Mouse (Mus musculus): ENCODE measurements around the gene Pfkfb2. TPM values are rescaled to one million over a fixed set of nuclear protein-coding genes. Genes with fewer than 3 reads are reported as not detected.

Pfkfb2 gene
- polyA plus RNA-seq, 1 experiment from 2014 or later: 20.9 TPM

GRCm38 (mm10) chr1:130745591-130745990 lies 16.5 kb upstream of the Pfkfb2 start:
- Histone ChIP-seq H3K9ac (no peak overlapping the region), H3K9me3 (no peaks in the 10 kb centered on the region), H3K36me3 (no peaks in the 10 kb centered on the region), H3K27me3 (no peaks in the 10 kb centered on the region), H3K4me3 (no peak overlapping the region), H3K4me2 (no peak overlapping the region), H3K27ac (replicated peaks) (no peak overlapping the region), H3K4me1 (replicated peaks) (no peaks in the 10 kb centered on the region)
- no peak for ATAC-seq (ENCODE audit: low read depth)
- 97% methylated on average over 3 of the region's 3 CpGs for WGBS

GRCm38 (mm10) chr1:130744961-130745360 lies 15.9 kb upstream of the Pfkfb2 start:
- H3K4me3 ChIP-seq: no peak overlapping the region
- H3K9ac ChIP-seq: no peak overlapping the region
- no peaks in the 10 kb centered on the region for H3K36me3 ChIP-seq
- H3K4me2 ChIP-seq: no peak overlapping the region
- no peaks in the 10 kb centered on the region for H3K4me1 ChIP-seq (replicated peaks)
- H3K27me3 ChIP-seq: no peaks in the 10 kb centered on the region
- H3K27ac ChIP-seq (replicated peaks): no peak overlapping the region
- ATAC-seq (ENCODE audit: low read depth): no peak
- WGBS: 82% methylated on average over 5 of the region's 5 CpGs
- H3K9me3 ChIP-seq: no peaks in the 10 kb centered on the region

- no peaks in the 10 kb centered on the region for H3K4me1 ChIP-seq (replicated peaks)
- no peak overlapping the region for H3K9ac ChIP-seq
- WGBS: 86% methylated on average over 2 of the region's 2 CpGs
- H3K9me3 ChIP-seq: no peaks in the 10 kb centered on the region
- no peak overlapping the region for H3K27ac ChIP-seq (replicated peaks)
- no peak for ATAC-seq (ENCODE audit: low read depth)
- no peaks in the 10 kb centered on the region for H3K36me3 ChIP-seq
- H3K4me2 ChIP-seq: no peak overlapping the region
- H3K27me3 ChIP-seq: no peaks in the 10 kb centered on the region
- no peak overlapping the region for H3K4me3 ChIP-seq
These were observed 15.2 kb upstream of the Pfkfb2 start for GRCm38 (mm10) chr1:130744217-130744616.

- 100% methylated on average over 1 of the region's 1 CpGs for WGBS
- Histone ChIP-seq H3K27me3 (no peaks in the 10 kb centered on the region), H3K9ac (no peak overlapping the region), H3K4me2 (no peak overlapping the region), H3K27ac (replicated peaks) (no peak overlapping the region), H3K4me3 (no peak overlapping the region), H3K36me3 (no peaks in the 10 kb centered on the region), H3K4me1 (replicated peaks) (no peaks in the 10 kb centered on the region), H3K9me3 (no peaks in the 10 kb centered on the region)
- no peak for ATAC-seq (ENCODE audit: low read depth)
These were observed 14.7 kb upstream of the Pfkfb2 start for GRCm38 (mm10) chr1:130743775-130744174.

GRCm38 (mm10) chr1:130742201-130742600 lies 13.1 kb upstream of the Pfkfb2 start:
- ATAC-seq (ENCODE audit: low read depth): no peak
- Histone ChIP-seq H3K27ac (replicated peaks) (no peak overlapping the region), H3K36me3 (no peaks in the 10 kb centered on the region), H3K27me3 (no peaks in the 10 kb centered on the region), H3K4me3 (no peak overlapping the region), H3K9me3 (no peaks in the 10 kb centered on the region), H3K4me2 (no peak overlapping the region), H3K4me1 (replicated peaks) (no peaks in the 10 kb centered on the region), H3K9ac (no peak overlapping the region)
- WGBS: 88% methylated on average over 7 of the region's 7 CpGs

- Histone ChIP-seq H3K27me3 (no peaks in the 10 kb centered on the region), H3K36me3 (no peaks in the 10 kb centered on the region), H3K4me3 (no peak overlapping the region), H3K9me3 (no peaks in the 10 kb centered on the region), H3K4me2 (no peak overlapping the region), H3K27ac (replicated peaks) (no peak overlapping the region), H3K9ac (no peak overlapping the region), H3K4me1 (replicated peaks) (no peaks in the 10 kb centered on the region)
- no peak for ATAC-seq (ENCODE audit: low read depth)
- 68% methylated on average over 15 of the region's 15 CpGs for WGBS
These were observed 12.0 kb upstream of the Pfkfb2 start for GRCm38 (mm10) chr1:130740781-130741720.

- H3K27ac ChIP-seq (replicated peaks): no peak overlapping the region
- no peak overlapping the region for H3K9ac ChIP-seq
- H3K4me1 ChIP-seq (replicated peaks): no peaks in the 10 kb centered on the region
- no peaks in the 10 kb centered on the region for H3K27me3 ChIP-seq
- H3K36me3 ChIP-seq: no peaks in the 10 kb centered on the region
- no peaks in the 10 kb centered on the region for H3K9me3 ChIP-seq
- no peak overlapping the region for H3K4me2 ChIP-seq
- H3K4me3 ChIP-seq: no peak overlapping the region
- 79% methylated on average over 4 of the region's 4 CpGs for WGBS
- ATAC-seq (ENCODE audit: low read depth): no peak
These were observed 11.2 kb upstream of the Pfkfb2 start for GRCm38 (mm10) chr1:130740227-130740648.

GRCm38 (mm10) chr1:130739636-130740035 lies 10.6 kb upstream of the Pfkfb2 start:
- no peaks in the 10 kb centered on the region for H3K9me3 ChIP-seq
- no peak for ATAC-seq (ENCODE audit: low read depth)
- H3K4me1 ChIP-seq (replicated peaks): no peaks in the 10 kb centered on the region
- H3K27me3 ChIP-seq: no peaks in the 10 kb centered on the region
- 88% methylated on average over 3 of the region's 3 CpGs for whole genome bisulfite sequencing
- H3K4me2 ChIP-seq: no peak overlapping the region
- H3K36me3 ChIP-seq: no peaks in the 10 kb centered on the region
- no peak overlapping the region for H3K4me3 ChIP-seq
- no peak overlapping the region for H3K27ac ChIP-seq (replicated peaks)
- H3K9ac ChIP-seq: no peak overlapping the region

GRCm38 (mm10) chr1:130738551-130739106 lies 9.6 kb upstream of the Pfkfb2 start:
- no peaks in the 10 kb centered on the region for H3K36me3 ChIP-seq
- no peaks in the 10 kb centered on the region for H3K27me3 ChIP-seq
- H3K4me2 ChIP-seq: no peak overlapping the region
- 74% methylated on average over 3 of the region's 3 CpGs for WGBS
- H3K27ac ChIP-seq (replicated peaks): no peak overlapping the region
- H3K4me3 ChIP-seq: no peak overlapping the region
- ATAC-seq (ENCODE audit: low read depth): no peak
- H3K9ac ChIP-seq: no peak overlapping the region
- no peaks in the 10 kb centered on the region for H3K4me1 ChIP-seq (replicated peaks)
- no peaks in the 10 kb centered on the region for H3K9me3 ChIP-seq

- Histone ChIP-seq H3K4me3 (no peak overlapping the region), H3K9me3 (no peaks in the 10 kb centered on the region), H3K27ac (replicated peaks) (no peak overlapping the region), H3K27me3 (no peaks in the 10 kb centered on the region), H3K4me1 (replicated peaks) (no peaks in the 10 kb centered on the region), H3K36me3 (no peaks in the 10 kb centered on the region), H3K9ac (no peak overlapping the region), H3K4me2 (no peak overlapping the region)
- ATAC-seq (ENCODE audit: low read depth): no peak
- 91% methylated on average over 7 of the region's 7 CpGs for WGBS
These were observed 8.9 kb upstream of the Pfkfb2 start for GRCm38 (mm10) chr1:130737916-130738315.

GRCm38 (mm10) chr1:130737411-130737881 lies 8.4 kb upstream of the Pfkfb2 start:
- WGBS: 36% methylated on average over 11 of the region's 11 CpGs
- ATAC-seq (ENCODE audit: low read depth): no peak
- H3K9ac ChIP-seq: no peak overlapping the region
- H3K9me3 ChIP-seq: no peaks in the 10 kb centered on the region
- no peak overlapping the region for H3K4me2 ChIP-seq
- H3K4me1 ChIP-seq (replicated peaks): no peaks in the 10 kb centered on the region
- H3K27me3 ChIP-seq: no peaks in the 10 kb centered on the region
- no peaks in the 10 kb centered on the region for H3K36me3 ChIP-seq
- H3K27ac ChIP-seq (replicated peaks): no peak overlapping the region
- no peak overlapping the region for H3K4me3 ChIP-seq

GRCm38 (mm10) chr1:130734852-130735251 lies 5.8 kb upstream of the Pfkfb2 start:
- Histone ChIP-seq H3K4me2 (no peak overlapping the region), H3K36me3 (no peaks in the 10 kb centered on the region), H3K4me1 (replicated peaks) (0 out of 2 replicates have a peak, but pooled peaks cover 4% of the 10 kb centered on the region), H3K4me3 (no peak overlapping the region), H3K9ac (no peak overlapping the region), H3K9me3 (no peaks in the 10 kb centered on the region), H3K27me3 (no peaks in the 10 kb centered on the region), H3K27ac (replicated peaks) (no peak overlapping the region)
- WGBS: 82% methylated on average over 8 of the region's 8 CpGs
- ATAC-seq (ENCODE audit: low read depth): no peak
